Mouse (Mus musculus): Measurements from ENCODE around the gene Setd4.

DNA sequence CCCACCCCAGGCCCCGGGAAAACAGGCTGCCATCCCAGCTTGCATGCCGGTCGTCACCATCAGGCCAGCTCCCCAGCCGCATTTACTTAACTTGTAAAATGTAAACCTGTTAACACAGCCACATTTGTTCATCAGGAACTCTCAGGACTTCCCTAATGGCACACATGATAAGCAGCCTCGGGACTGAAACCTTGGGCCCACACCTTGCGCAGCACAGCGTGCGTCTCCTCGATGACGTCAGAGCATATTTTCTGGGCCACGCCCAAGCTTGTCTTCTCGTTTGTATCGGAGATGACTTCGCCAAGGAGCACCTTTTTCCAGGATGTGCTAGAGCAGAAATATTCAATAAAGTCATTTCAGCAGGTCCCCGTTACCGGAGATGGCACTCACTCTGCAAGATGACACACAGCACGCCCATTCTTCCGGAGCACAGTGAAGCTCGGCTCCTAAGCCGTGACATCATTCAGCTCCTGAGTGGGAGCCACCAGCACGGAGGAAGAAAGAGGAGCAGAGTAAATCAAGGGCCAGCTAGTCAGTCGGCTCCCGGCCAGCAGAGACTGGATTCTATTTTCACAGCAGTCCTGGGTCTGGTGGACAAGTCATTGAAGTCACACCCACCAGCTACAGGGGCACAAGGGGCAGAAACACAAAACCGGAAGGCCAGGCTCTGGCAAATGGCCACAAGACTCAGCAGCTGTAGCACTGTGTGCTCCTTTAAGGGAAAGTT, 18.7 kb downstream of the Setd4 start:
- TF ChIP-seq CTCF (IDR thresholded peaks at IDR 0.05; ENCODE audit: low read depth, low read length) (no peak), POLR2A (IDR thresholded peaks at IDR 0.05; ENCODE audit: extremely low read depth, insufficient read depth, low read length) (no peak)

Measured in liver, adult 2 months (tissue).